Mouse (Mus musculus) urinary bladder, postnatal 10 days (tissue): ENCODE data around the gene Vmn2r43.
"Not testable (repeated sequence)": the region's sequence is repeated elsewhere in the genome, so short reads cannot be mapped to it uniquely, and the experiment has no call there.

Source experiments
- DNase-seq: peaks from one replicate; pipeline ENCODE4 v3.0.0; 2022; ENCODE audit warnings: low spot score

Vmn2r43 gene

GRCm38 (mm10) chr7:8260499-8260898 is at the start of gene Vmn2r43:
Gene Vmn2r43 (minus strand): TSS chr7:8260599.
- not testable (repeated sequence) for DNase-seq

DNA sequence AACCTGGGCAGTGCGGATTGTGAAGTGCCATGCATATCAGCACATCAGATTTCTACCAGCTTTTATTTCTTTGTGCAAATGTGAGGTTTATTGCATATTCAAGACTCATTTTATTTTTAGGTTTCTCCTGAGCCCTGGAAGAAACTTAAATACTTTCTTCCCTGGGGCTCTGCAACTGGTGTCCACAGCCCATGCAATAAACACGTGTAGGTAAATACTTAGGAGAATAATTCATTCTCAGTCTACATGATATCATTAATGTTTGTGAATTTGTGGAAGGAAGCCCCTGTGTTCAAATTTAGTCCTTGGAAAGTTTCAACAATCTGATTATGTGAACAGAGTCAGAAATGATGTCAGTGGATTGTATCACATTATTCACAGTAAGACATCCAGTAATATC is 60.2 kb downstream of the Vmn2r43 start, which contains the start of gene Vmn2r42:
Gene Vmn2r42 (minus strand): TSS at position 101 of the 400 bp plus-strand sequence.
- DNase-seq = not testable (repeated sequence)
